Mouse (Mus musculus) forebrain, embryonic 16.5 days (tissue): ENCODE data around the gene H1f0. TPM values are rescaled to one million over a fixed set of nuclear protein-coding genes. Genes with fewer than 3 reads are reported as not detected.
A peak's percentile ranks its signal among the peaks of the same experiment; 100 is the strongest.

Experiments used
- ATAC-seq: fragments of 200-750 bp; cut with Nextera tagmentation; 2 replicates; pipeline ENCODE4 v1.8.0; 2017; ENCODE audit warnings: mild to moderate bottlenecking, moderate library complexity
- H3K27ac ChIP-seq: fragments of 300-500 bp; sonication (generic); 2 replicates; pipeline ENCODE4 v1.5.1; 2014; ENCODE audit warnings: low read length, control low read depth
- H3K27me3 ChIP-seq: fragments of 300-500 bp; sonication (generic); replicated peaks from 2 replicates; pipeline ENCODE4 v1.6.1; 2014; ENCODE audit warnings: low read length; ENCODE audit not compliant: control insufficient read depth, insufficient read depth
- H3K36me3 ChIP-seq: fragments of 300-500 bp; sonication (generic); 2 replicates; pipeline ENCODE4 v1.6.1; 2014; ENCODE audit not compliant: control insufficient read depth, insufficient read depth
- H3K4me1 ChIP-seq: fragments of 300-500 bp; sonication (generic); replicated peaks from 2 replicates; pipeline ENCODE4 v1.6.1; 2014; ENCODE audit warnings: low read length; ENCODE audit not compliant: control insufficient read depth, insufficient read depth
- H3K4me2 ChIP-seq: fragments of 300-500 bp; sonication (generic); 2 replicates; pipeline ENCODE4 v1.6.1; 2014; ENCODE audit warnings: mild to moderate bottlenecking, low read length, control low read depth
- H3K4me3 ChIP-seq: fragments of 300-500 bp; sonication (generic); replicated peaks from 2 replicates; pipeline ENCODE4 v1.5.1; 2014; ENCODE audit warnings: mild to moderate bottlenecking, low read length, control low read depth
- H3K9ac ChIP-seq: fragments of 300-500 bp; sonication (generic); replicated peaks from 2 replicates; pipeline ENCODE4 v1.6.1; 2014; ENCODE audit warnings: low read depth, low read length, control low read depth
- H3K9me3 ChIP-seq: fragments of 300-500 bp; sonication (generic); 2 replicates; pipeline ENCODE4 v1.6.1; 2016; ENCODE audit warnings: low read length; ENCODE audit not compliant: control insufficient read depth
- WGBS: fragments of 180-500 bp; shearing (Covaris S2); extraction: QIAGEN DNeasy Blood & Tissue Kit; methylation state at CpG from one replicate; pipeline ENCODE4 v1.1.7; 2014; 5-methylcytosine and 5-hydroxymethylcytosine counted together
- polyA plus RNA-seq: library from polyadenylated mRNA; unstranded; fragments of >200 nt; fragmentation: Nextera tagmentation; extraction: Ambion mirVana; gene quantifications from 2 replicates; pipeline ENCODE4 v1.2.1, GENCODE M21; 2015

Gene H1f0
- polyA plus RNA-seq, 1 experiment from 2014 or later: 403 TPM

DNA sequence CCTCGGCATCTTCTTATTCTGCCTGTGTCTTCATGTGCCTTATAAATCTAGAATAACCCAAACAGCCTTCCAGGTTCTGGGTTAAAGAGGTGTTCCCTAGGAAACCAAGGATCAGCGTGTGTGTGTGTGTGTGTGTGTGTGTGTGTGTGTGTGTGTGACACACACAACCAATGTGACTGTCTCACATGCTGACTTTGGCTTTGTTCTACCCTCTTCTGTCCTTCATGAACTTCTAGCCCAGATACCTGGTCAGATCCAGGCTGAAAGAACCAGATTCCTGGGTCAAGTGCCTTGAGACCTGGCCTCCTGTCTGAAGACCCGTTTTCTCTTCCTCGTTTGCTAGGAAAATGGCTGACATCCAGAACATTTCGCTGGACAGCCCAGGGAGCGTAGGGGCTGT, 13.3 kb downstream of the H1f0 start, which contains the start of gene Galr3:
Galr3 (plus strand) TSS at position 301 of the 400 bp plus-strand sequence.
- Histone ChIP-seq H3K27me3 (peaks cover 44% of the 10 kb centered on the region), H3K27ac (no peak within 1 kb of the TSS), H3K9me3 (no peaks in the 10 kb centered on the region), H3K4me2 (peak within 1 kb of the TSS; percentile 76), H3K4me3 (peak within 1 kb of the TSS; percentile 61), H3K4me1 (peaks cover 18% of the 10 kb centered on the region), H3K9ac (peak within 1 kb of the TSS; percentile 58), H3K36me3 (no peaks in the 10 kb centered on the region)
- no peak for ATAC-seq
- 73% methylated on average over 6 of the region's 6 CpGs for WGBS

DNA sequence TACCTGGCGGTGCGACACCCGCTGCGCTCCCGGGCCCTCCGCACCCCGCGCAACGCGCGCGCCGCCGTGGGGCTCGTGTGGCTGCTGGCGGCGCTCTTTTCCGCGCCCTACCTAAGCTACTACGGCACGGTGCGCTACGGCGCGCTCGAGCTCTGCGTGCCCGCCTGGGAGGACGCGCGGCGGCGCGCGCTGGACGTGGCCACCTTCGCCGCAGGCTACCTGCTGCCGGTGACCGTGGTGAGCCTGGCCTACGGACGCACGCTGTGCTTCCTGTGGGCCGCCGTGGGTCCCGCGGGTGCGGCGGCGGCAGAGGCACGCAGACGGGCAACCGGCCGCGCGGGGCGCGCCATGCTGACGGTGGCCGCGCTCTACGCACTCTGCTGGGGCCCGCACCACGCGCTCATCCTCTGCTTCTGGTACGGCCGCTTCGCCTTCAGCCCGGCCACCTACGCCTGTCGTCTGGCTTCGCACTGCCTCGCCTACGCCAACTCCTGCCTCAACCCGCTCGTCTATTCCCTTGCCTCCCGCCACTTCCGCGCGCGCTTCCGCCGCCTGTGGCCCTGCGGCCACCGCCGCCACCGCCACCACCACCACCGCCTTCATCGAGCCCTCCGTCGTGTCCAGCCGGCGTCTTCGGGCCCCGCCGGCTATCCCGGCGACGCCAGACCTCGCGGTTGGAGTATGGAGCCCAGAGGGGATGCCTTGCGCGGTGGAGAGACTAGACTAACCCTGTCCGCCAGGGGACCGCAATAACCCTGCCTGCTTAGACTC, 14.7 kb downstream of the H1f0 start:
- ATAC-seq: peak; percentile 68
- Histone ChIP-seq H3K9me3 (no peaks in the 10 kb centered on the region), H3K4me2 (peak overlapping the region; percentile 76), H3K27me3 (peaks cover 44% of the 10 kb centered on the region), H3K9ac (peak overlapping the region; percentile 58), H3K27ac (no peak overlapping the region), H3K36me3 (no peaks in the 10 kb centered on the region), H3K4me1 (peaks cover 16% of the 10 kb centered on the region), H3K4me3 (peak overlapping the region; percentile 61)
- under 1% methylated on average over 99 of the region's 105 CpGs for WGBS

DNA sequence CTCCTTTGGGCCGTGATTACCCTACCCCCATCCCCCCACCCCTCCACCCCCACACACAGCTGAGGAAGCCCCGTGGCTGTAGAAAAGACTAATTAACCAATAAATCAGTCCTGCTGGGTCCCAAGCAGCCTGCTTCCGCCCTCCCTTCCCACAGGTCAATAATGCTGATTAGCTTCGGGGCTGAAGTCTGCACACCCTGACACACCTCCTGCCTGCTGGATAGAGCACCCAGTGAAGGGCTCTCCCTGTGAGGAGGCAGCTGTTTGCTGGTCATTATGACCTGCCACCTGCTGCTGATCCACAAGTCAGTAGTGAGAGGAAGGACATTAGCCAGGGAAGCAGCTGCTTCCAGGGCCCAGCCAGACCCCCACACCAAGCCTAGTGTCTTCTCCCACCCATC, 16.6 kb downstream of the H1f0 start:
- ATAC-seq: no peak
- WGBS: 4% methylated on average over 4 of the region's 4 CpGs
- Histone ChIP-seq H3K9me3 (no peaks in the 10 kb centered on the region), H3K4me3 (no peak overlapping the region), H3K27ac (no peak overlapping the region), H3K4me2 (no peak overlapping the region), H3K36me3 (no peaks in the 10 kb centered on the region), H3K27me3 (peaks cover 44% of the 10 kb centered on the region), H3K4me1 (peaks cover 14% of the 10 kb centered on the region), H3K9ac (no peak overlapping the region)

DNA sequence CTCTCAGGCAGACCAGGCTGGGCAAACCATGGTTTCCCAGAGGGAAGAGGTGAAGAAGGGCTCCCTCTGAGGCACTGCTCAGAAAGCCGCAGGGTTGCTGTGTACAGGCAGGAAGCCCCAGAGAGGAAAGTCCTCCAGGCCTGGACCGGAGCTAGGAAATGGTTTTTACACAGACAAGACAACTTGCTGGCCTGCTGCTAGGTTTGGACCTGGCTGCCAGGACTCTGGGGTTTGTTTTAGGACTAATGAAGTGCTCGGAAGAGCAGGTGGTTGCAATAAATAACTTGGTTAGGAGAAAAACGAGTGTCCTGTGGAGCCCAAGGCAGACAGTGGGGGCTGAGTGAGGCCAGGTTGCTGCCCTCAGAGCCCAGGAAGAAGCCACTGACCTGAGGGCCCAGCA, 19.9 kb downstream of the H1f0 start:
- Histone ChIP-seq H3K27ac (no peak overlapping the region), H3K4me3 (no peak overlapping the region), H3K9me3 (no peaks in the 10 kb centered on the region), H3K9ac (no peak overlapping the region), H3K36me3 (peaks cover 5% of the 10 kb centered on the region; the same call in 1 of the 2 replicates), H3K4me2 (no peak overlapping the region), H3K4me1 (peaks cover 2% of the 10 kb centered on the region), H3K27me3 (peaks cover 13% of the 10 kb centered on the region)
- no peak for ATAC-seq
- 73% methylated on average over 4 of the region's 4 CpGs for WGBS

DNA sequence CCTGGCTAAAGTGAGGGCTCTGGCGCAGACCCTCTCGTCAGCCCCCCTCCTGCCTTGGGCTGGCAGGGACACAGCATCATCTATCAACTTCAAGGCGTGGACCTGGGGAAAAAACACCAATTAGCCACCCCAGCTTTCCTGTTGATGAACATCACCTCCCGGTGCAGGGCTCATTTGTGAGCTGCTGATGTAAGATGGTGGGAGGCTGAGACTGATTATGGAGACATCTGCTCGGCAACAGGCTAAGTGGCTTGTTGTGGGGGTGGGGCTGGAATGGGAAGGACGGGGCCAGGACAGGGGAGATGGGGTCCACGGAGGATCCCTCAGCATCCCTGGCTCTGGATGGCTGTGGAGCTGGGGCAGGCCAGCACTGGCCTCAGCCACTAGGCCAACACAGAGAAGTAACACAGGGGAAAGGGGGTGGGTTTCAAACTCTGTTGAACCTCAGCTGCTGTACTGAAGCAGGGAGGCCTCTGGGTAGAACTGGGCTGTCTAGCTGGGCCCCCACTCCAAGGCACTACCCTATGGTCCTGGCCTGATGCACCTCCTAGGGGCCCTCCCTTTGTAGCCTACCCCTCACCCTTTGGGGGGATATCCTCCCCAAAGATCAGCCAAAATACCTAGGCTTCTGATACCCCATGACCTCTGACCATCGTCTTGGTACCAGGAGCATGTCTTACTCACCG, 22.1 kb downstream of the H1f0 start:
- no peaks in the 10 kb centered on the region for H3K9me3 ChIP-seq
- no peaks in the 10 kb centered on the region; the same call in 1 of the 2 replicates for H3K4me1 ChIP-seq
- no peak overlapping the region for H3K9ac ChIP-seq
- H3K36me3 ChIP-seq: peaks cover 26% of the 10 kb centered on the region
- no peak overlapping the region for H3K4me3 ChIP-seq
- H3K27ac ChIP-seq: no peak overlapping the region
- 53% methylated on average over 9 of the region's 9 CpGs for WGBS
- no peaks in the 10 kb centered on the region for H3K27me3 ChIP-seq
- ATAC-seq: no peak; the same call in 1 of the 2 replicates
- H3K4me2 ChIP-seq: no peak overlapping the region

DNA sequence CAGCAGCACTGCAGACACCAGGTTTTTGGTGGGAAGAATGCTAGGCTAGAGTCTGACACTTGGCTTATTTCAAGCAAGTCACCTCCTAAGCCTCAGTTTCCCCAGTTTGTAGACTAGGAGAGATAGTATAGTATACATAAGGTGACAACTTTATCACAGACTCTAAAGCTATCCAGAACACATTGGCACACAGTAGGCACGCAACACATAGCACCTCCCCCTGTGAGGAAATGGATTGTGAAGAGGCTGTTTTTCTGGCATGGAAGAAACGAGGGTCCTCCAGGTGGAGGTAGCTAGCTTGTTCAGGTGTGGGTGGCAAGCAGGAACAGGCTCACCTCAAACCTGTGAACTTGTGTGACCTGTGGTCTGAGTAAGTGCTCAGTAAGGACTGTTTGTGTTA, 22.7 kb downstream of the H1f0 start:
- 86% methylated on average over 2 of the region's 2 CpGs for WGBS

DNA sequence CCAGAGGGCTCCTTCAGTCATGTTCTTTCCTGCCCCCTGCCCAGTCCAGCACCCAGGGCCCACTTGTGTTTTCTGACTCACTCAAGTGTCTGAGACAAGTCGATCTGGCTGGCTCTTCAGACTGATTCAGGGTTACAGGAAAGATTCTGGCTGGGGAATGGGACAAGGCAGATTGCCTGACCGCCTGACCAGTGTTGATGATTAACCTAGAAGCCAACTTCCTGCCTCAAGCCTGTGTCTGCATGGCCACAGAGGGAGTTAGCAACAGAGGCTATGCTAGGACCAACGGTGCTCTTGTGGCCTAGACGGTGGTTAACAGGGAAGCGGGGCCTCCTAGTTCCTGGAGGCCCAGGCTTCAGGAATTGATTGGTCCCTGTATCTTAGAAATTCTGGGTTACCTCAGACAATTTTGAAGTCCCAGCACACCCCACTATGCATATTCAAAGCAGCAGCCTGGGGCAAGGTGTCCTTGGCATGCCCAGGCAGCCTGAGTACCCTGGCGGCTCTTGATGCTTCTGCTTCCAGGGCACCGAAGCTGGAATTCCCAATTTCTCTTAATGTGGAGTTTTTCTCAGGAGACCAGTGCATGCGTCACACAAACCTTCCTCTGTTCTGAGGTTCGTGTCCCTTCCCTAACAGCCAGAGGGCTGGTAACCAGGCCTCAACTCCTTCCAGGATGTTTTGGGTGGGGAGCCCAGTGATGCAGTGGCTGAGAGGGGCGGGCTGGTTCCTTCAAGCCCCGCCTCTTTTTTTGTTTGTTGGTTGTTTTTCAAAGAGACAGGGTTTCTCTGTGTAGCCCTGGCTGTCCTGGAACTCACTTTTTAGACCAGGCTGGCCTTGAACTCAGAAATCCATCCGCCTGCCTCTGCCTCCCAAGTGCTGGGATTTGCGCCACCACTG, 23.5 kb downstream of the H1f0 start:
- H3K4me1 ChIP-seq: no peaks in the 10 kb centered on the region; the same call in 1 of the 2 replicates
- no peak overlapping the region for H3K4me3 ChIP-seq
- 78% methylated on average over 13 of the region's 13 CpGs for WGBS
- H3K36me3 ChIP-seq: peaks cover 34% of the 10 kb centered on the region
- no peak overlapping the region for H3K27ac ChIP-seq
- no peak for ATAC-seq
- H3K27me3 ChIP-seq: no peaks in the 10 kb centered on the region
- no peak overlapping the region for H3K4me2 ChIP-seq
- no peaks in the 10 kb centered on the region for H3K9me3 ChIP-seq
- H3K9ac ChIP-seq: no peak overlapping the region

More for the DNA sequence above, 22.7 kb downstream of the H1f0 start:
- no peak overlapping the region for H3K9ac ChIP-seq
- H3K4me3 ChIP-seq: no peak overlapping the region
- no peaks in the 10 kb centered on the region for H3K27me3 ChIP-seq
- H3K9me3 ChIP-seq: no peaks in the 10 kb centered on the region
- no peaks in the 10 kb centered on the region; the same call in 1 of the 2 replicates for H3K4me1 ChIP-seq
- ATAC-seq: no peak
- H3K36me3 ChIP-seq: peaks cover 31% of the 10 kb centered on the region
- no peak overlapping the region for H3K27ac ChIP-seq
- H3K4me2 ChIP-seq: no peak overlapping the region

DNA sequence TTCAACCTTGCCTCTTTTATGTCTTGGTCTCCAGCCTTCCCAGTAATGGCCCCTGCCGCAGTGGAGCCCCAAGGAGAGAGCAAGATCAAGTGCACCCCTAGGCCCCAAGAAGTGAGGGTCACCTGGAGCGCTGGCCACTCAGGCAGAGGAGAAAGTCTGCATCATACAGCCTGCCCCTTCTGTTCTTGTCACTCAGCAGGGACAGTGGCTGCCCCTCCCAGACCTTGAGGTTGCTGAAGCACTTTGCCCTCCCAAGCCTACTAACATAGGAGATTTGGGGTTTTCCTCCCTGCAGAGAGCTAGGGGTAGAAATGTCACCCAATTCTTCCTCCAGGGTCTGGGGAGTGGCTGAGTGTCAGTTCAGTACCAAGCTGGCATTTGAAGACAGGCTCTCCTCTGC, 24.1 kb downstream of the H1f0 start:
- no peak for ATAC-seq
- Histone ChIP-seq H3K27ac (no peak overlapping the region), H3K27me3 (no peaks in the 10 kb centered on the region), H3K9me3 (no peaks in the 10 kb centered on the region), H3K9ac (no peak overlapping the region), H3K4me1 (no peaks in the 10 kb centered on the region; the same call in 1 of the 2 replicates), H3K36me3 (peaks cover 37% of the 10 kb centered on the region), H3K4me3 (no peak overlapping the region), H3K4me2 (no peak overlapping the region)
- WGBS: 85% methylated on average over 2 of the region's 2 CpGs

DNA sequence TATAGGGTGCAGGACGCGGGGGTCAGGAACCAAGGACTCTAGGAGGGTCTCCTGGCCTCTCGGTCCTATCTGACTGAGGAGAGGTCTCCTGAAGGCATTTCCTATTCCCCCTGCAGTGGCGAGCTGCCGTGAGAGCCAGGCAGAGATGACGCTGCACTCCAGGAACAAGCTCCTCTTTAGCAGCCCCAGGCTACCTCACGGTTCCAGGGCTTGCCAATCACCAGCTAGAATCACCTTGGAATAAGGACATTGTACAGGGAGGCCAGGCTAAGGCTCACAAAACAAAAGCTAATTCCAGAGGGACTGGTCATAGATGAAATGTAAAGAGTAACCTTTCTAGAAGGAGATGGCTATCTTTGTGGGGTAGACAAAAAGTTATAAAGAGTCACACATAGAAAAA, 28.4 kb downstream of the H1f0 start:
- ATAC-seq: no peak
- H3K36me3 ChIP-seq: peaks cover 48% of the 10 kb centered on the region
- no peak overlapping the region for H3K4me2 ChIP-seq
- no peaks in the 10 kb centered on the region for H3K9me3 ChIP-seq
- no peak overlapping the region for H3K4me3 ChIP-seq
- no peaks in the 10 kb centered on the region for H3K27me3 ChIP-seq
- no peak overlapping the region for H3K27ac ChIP-seq
- H3K4me1 ChIP-seq: peaks cover 5% of the 10 kb centered on the region
- H3K9ac ChIP-seq: no peak overlapping the region
- WGBS: 92% methylated on average over 7 of the region's 7 CpGs
